Mouse (Mus musculus) cerebellum, postnatal 10 days (tissue): ENCODE results near the gene Gm10309.
A peak's percentile ranks its signal among the peaks of the same experiment; 100 is the strongest.

ENCODE experiments used
- DNase-seq, 2 experiments: peaks; one replicate each; pipeline ENCODE4 v3.0.0; 2021; ENCODE audit warnings: mixed read lengths in 2 of 2

The Gm10309 gene

DNA sequence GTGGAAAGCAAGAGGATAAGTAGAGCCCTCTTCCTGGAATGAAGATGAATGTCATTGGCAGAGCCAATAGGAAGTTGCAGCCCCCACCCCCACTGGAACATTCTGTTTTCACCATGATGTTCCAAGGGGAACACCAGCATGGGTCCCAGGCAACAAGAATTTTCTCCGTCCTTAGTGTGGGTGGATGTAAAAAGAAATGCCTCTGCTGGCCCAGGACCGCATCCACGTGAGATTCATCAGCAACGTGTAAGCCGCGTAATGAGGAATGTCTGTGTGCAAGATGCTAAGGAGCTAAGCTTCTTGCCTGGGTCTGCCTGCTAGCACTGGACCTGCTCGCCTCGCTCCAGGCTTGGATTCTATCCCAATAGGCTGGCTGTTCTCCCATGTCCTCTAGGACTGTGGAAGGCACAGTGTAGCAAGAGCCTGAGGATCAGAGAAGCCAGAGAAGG, at the start of gene Gm10309:
Gm10309 (minus strand) TSS at position 50 of the 449 bp plus-strand sequence.
- DNase-seq: peak; percentile 92 to 93

DNA sequence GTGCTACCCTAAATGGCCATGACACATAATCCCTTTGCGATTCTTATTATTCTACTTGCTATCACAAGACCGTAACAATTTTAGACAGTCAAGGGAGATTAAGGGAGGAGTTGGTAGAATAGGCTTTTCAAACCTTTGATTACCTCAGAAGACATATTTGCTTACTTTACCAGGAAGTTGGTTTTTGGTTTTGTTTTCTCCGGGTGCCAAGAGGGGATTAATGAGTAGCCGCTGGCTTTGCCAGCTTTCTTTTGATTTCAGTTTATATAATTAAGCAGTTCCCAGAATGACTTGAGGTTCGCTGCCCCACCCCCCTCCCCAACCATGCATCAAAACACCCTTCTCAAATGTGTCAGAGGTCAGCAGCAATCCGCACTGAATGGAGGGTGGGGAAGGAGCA, 47.0 kb upstream of the Gm10309 start:
- no peak for DNase-seq

DNA sequence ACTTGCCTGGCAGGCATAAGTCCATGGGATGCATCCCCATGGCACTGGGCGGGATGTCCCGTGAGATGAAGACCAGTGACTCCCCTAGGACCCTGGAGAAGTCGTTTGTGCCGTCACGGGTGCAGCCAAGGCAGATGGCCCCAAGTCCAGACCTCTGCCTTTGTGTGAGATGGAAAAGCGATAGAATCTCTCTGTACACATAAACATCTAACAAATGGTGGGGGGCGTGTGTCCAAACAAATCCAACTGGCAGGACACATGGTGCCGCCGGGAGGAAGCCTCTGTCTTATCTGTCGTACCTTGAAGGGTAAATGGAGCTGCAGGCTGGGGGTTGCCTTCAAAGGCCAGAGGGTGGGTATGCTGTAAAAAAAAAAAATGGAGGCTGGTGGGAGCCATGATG, 46.5 kb upstream of the Gm10309 start:
- DNase-seq: no peak

DNA sequence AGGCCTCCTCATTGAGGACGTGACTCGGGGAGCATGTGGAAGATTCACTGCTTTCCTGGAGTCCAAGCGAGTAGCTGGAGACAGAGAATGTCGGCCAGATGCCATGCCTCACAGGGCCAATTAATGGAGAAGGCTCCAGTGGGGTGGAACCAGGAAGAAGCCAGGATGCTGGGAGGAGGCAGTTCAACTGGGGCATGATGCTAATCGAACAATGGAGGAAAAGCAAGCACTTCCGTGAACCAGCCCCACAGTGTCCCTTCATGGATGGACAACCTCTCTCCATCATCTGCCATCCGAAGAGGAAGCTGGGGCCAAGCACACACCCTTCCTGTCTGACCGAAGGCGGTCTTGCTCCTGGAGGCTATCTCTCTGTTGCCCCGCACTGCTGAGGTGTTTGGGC, 44.1 kb upstream of the Gm10309 start:
- DNase-seq: peak in 1 of 2 experiments; percentile 36

DNA sequence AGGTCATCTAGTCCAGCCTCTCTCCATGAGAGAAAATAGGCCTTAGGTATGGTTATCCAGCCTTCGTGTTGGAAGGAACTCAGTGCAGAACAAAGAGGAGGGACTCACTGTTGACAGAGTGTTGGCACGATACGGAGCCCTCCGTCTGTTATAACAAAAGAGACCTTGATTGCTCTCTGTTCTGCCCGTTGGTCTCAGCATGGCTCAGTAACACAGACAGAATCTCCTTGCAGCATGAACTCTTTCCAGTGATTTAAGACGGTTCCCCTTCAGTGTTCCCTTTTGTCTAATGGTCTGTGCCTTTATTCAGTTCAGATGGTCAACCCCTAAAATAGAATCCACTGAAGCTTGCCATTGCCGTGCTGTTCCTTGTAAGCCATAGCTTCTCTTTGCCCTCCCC, 41.5 kb upstream of the Gm10309 start:
- DNase-seq: peak; percentile 50 to 65

DNA sequence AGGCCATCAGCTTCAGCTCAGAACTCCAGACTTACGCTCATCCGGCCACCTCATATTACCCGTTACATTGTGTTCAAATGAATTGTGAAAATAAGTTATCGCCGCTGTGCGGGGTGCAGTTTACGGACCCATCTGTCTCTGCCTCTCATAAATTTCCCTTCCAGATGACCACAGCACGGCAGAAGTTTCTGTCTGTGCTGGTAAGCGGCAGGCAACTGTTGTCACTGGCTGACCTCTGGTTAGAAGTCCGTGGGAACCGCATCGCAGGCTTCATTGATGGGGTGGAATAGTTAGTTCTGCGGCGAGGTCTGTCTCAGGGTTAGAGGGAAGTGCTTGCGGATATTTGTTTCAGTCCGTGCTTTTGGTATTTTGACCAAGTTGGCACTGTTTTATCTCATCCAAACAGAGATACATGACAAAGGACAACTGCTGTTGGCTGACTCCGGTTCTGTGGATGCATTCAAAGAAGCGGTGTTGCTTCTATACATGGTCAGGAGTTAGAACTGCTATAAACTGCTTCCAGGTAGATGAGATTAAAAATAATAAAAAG, 34.9 kb upstream of the Gm10309 start:
- DNase-seq: no peak

DNA sequence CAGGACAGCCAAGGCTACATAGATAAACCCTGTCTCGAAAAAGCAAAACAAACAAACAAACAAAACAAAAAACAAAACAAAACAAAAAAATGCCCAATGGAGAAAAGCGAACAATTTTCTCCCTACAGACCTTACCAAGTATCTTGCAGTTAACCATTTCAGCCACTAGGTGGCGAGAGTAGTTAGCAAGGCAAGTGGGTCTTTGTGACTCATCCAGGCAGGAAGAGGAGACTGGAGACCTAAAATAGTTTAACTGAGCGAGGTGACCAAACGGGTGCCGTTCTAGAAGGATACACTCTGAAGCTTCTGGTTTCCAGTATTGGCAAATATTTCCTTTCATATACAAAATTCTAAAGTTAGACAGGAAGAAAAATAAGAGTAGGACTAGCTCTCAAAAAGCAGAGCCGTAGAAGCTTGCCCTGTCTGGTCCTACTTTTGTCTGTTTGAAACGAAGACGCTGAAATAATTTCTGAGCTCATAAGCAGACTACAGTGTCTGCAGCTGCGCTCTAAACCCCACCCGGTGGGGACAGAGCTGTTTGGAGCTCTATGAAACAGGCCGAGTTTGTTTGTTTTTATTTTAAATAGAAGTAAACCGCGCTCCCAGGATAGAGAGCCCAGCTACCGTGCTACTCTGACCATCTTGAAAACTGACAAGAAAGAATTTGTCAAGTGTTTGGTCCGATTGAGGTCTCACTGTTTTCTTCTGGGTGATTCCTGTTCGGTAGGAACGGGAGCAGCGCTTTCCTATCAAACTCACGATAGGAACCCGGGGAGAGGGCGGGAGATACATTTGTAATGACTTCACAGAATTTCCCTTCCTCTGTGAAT, 31.0 kb upstream of the Gm10309 start:
- DNase-seq: peak; percentile 88 to 92

DNA sequence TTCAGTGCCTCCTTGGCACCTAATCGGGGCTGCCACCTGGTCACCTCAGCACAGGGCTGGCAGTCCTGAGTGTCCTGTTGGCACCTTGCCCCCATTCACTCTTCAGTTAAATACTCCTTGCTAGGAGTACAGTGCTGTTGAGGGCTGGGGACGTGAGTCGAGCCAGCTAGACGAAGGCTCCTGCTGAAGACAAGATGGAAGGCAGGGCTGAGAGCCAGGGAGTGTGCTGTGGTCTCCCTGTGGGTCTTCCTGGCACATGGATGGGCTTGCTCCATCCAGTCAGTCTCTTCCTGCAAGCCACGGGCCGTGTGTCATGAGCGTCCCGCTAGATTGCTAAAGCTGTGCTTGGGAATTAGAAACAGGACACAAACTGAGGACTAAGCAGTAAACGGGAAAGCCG, 30.1 kb upstream of the Gm10309 start:
- peak; percentile 89 to 93 for DNase-seq

DNA sequence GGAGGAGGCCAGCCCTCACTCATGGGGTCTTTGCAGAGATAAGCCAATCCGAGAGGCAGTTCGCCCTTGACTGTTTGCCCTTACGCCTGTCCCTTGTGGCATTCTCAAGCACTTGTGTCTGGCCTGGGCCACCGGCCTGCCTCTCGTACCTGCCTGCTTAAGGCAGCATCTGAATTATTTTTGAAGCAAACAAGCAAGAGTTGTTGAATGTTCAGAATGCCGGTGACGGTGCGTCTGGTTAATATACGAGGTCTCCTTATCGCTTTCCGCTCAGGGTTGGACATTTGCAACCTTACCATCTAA, 28.5 kb upstream of the Gm10309 start:
- DNase-seq: no peak

DNA sequence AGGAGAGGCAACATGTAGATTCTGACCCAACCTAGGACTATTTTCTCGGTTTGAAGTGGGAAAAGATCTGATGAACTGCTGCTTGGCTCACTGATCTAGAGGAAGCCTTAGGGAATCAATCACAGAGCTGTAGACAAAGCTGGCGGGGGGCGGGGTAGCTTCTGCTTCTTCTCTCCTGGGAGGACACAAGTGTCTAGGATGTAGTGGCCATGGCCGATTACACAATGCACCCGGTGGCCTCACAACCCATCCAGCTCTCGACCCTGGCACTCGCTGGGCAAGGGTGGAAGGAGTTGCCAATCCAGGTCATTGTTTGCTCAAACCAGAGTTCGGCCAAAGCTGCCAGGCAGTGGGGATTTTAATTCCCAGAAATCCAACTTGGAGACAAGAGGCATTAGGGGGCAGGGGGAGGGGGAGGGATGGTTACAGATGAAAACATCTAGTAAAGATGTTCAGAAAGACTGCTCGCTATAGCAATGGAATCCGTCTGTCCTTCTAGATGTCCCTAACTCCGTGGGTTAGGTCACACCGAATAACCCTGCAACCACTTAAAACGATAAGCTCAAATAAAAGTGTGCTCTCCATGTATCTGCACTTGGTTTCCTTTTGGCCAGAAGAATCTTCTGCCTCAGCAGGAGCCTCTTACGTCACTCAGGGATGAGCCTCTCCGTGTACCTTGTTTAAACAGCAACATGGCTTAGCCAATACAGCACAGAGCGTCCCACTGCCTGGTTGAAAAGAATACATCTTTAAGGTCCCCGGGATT, 27.9 kb upstream of the Gm10309 start:
- peak in 1 of 2 experiments; percentile 29 for DNase-seq

DNA sequence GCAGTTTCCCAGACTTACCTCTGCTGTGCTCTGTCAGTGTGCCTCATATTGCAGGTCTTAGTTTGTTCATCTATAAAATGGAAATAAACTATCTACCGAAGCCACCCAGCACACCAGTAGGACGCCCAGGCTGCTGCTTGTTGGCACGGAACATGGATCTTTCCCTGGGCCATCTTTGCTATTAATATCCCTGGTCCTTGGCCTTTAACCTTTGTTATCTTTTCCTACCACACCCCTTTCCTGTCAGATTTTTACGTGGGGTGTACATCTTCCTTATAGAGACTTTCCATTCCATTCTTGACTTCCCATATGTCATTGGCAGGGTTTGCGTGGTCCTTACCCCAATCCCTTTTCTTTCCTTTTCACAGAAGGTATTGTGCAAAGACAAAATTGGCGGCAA, 26.2 kb upstream of the Gm10309 start:
- DNase-seq: no peak

DNA sequence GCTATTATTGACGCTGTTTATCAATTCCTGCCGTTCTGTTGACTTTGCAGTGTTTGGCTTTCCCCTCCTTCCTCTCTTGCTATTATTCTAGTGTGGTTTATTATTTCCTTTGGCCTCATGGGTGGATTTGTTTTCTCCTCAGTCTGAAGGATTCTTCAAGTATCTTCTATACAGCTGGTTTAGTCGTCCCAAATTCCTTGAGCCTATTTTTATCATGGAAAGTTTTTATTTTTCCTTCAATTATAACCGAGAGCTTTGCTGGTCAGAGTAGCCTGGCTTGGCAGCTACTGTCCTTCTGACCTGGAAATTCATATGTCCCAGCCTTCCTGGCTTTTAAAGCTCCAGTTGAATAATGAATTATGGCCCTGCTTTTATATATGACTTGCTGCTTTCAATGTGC, 24.4 kb upstream of the Gm10309 start:
- DNase-seq: no peak

DNA sequence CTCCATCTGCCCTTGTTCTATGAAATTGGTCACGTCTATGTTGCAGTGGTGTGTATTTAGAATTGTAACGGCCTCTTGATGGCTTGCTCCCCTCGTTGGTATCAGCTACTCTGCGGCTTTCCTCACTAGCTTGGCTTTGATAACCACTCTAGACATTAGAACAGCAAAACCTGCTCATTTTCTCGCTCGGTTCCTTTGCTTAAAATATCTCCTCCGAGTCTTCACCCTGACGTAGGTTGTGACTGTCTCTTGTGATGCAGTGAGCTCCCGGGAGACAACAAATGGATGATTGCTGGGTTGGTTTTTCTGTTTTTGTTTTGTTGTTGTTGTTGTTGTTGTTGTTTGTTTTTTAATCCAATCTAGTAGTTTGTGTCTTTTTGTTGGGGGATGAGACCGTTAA, 24.0 kb upstream of the Gm10309 start:
- DNase-seq: no peak

DNA sequence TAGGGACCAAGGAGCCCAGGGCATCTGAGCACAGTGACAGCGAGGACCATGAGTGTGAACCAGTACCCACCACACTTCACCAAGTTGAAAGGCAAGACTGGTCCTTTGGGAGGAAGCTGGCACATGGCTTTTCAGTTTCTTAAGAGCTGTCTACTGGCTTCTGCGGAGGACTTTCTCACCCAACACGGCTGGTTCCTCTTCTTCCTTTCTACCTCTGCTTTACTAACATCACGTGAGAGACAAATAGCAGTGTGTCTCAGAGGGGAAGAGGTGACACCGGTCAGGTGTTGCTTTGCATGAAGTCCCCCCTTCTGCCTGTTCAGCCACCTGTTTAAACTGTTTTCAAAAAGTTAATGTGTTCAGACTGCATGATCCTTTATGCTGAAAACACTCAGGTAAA, 22.3 kb upstream of the Gm10309 start:
- no peak for DNase-seq

DNA sequence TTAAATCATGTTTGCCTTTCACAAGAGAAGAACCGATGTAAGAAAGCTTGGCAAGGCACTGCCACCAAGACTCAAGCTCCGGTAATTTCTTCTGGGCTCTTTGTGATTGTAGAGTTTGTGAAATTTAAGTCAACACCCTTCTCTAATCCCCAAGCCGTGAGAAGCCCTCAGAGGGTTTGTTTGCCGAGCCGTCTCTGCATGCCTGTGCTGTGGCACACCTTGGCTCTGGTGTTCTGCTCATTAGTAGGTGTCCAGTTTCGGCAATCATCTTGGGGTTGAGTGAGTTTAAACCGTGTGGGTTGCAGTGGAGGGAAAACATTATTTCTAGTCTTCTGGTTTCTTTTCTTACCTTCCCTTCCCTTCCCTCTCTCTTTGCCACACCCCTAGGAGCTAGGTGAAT, 21.0 kb upstream of the Gm10309 start:
- DNase-seq: no peak

DNA sequence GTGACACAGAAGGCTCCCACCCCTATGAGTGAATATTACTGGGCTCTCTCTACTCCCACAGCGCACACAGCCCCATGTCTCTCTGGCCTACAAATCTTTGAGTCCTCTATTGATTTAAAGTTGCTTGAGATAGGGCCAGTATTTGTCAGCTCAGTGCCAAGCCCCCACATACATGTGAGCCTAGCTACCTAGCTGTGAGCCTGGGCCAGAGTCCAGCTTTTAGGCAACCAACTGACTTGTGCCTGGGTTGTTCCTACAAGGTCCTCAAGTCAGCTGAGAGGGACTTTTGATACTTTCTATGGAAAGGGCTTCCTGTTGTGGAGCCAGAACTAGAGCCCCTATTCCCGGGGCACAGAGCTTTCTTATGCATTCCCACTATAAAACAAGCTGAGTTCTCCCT, 20.0 kb upstream of the Gm10309 start:
- DNase-seq: peak in 1 of 2 experiments; percentile 40

DNA sequence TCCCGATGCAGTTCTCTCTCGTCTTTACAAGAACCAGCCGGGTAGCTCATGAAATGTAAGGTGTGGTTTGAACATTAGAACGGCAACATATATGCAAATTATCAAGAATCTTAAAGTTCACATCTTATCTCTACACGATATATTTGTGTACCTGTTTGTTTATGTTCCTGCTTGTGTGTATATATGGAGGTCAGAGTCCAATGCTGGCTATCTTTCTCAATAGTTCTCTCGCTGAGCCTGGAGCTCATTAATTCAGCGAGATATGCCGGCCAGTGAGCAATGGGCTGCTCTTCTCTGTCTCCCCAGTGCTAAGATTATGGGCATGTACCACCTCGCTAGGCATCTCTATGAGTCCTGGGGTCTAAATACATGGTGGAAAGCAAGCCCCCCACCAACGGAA, 18.8 kb upstream of the Gm10309 start:
- DNase-seq: no peak

DNA sequence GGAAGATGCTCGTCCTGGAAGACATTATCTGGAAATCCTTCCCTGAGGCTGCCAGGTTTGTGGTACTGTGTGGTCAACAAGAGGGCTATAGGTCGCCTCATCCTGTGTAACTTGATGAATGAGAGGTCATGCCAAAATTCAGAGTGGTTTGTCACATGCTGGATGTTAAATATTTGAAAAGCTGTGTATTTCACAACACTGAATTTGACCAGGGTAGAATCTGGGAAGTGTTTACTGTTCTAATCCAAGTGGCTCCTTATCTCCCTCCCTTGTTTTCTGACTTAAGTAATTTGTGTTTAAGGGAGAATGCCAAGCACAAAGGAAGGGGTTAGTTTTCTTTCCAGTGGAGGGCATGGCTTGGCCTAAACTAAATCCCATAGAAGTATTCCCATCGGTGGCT, 18.3 kb upstream of the Gm10309 start:
- DNase-seq: no peak

DNA sequence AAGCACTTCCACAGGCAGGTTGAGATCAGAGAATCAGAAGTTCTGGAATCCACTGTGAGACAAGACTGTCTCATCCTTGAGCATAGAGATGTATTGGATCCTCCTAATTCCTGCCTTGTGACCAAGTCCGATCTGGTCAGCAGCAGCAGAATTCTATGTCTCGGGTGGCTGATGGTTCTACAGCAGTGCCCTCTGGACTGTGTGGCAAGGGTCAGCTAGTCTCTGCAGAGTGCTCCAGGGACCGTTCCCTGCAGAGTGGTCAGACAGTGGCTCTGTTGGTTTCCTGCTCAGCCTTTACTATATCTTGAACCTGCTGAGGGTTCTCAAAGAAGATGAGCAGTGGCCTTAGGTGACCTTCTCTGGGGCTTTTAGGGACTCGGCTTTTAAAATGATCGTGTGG, 17.6 kb upstream of the Gm10309 start:
- no peak for DNase-seq

DNA sequence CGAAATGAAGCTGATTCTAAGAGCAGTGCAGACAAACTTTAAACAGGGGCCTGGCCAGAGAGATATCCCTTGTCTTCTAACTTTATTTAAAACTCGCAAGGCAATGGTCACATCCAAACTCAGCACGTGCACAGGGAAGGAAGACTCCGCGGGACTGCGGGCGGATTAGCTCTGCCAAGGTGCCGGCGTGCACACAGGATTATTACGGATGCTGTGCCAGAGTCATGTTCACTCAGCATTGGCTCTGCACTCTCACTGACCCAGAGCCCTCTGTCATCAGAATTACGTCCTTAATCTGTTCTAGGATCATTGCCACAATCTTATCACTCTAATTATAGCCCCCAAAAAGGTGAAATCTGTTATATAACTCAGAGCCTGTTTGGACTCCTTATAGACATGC, 16.2 kb upstream of the Gm10309 start:
- peak; percentile 59 to 74 for DNase-seq

DNA sequence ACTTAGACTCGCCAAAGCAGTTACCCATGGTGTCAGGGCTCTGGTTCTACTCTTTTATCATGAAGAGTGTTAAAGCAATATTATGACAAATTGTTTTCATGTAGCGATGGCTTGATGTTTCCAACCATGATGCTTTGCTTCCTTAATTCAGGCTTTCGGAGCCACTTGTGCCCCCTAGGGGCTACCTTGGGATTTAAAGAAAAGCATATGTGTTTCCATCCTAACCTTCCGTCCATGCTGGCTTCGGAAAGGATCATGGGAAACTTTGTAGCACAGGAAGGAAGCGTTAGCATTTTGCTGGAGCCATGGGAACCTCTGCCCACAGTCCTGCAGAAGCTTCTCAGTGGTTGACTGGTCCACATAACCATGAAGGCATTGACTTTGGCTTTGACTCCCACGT, 13.6 kb upstream of the Gm10309 start:
- no peak for DNase-seq

DNA sequence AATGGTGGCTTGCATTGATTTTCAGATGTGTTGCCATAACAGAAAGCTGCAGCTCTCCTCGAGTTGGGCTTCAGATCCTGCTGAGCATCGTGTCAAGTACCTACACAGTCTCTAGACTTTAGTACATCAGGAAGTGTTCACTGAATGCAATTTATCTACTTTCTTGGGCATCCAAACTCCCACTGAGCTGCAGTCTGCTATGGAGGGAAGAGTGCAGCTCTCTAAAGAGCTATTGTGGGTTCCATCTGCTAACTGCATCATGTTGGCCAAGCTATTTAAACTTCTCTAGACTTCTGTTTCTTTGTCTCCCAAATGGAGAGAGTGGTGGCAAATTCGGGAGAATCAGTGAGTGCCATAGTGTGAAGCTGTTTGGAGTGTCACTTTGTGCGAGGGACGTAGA, 11.6 kb upstream of the Gm10309 start:
- no peak for DNase-seq

DNA sequence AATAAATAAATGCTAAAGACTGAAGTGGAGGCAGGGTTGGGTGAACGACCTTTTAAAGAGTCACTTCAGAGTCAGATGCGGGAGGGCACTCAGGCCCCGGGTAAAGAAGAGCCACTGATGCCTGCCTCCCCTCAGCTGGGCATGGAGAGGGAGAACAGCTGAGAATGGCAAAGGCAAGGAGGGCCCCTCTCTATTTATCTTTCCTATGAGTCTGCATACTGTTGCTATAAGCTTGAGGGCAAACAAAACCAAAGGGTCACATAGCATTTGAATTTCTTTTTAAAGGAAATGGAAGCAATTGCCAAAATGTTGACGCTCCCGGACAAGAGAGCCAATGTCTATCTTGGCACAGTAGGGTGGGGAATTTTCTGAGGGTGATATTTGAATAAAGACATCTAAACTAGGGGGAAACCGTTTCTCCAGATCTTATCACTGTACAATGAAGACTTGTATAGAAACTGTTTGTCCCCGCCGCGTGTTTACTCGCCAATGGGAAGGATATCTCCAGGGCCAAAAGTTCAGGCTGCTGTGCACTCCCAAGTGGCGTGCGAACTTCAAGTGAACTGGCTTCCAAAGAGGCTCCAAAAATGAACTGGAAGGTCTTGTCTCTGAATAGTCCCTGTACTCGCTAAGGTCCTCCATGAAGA, 10.1 kb upstream of the Gm10309 start:
- DNase-seq: no peak

DNA sequence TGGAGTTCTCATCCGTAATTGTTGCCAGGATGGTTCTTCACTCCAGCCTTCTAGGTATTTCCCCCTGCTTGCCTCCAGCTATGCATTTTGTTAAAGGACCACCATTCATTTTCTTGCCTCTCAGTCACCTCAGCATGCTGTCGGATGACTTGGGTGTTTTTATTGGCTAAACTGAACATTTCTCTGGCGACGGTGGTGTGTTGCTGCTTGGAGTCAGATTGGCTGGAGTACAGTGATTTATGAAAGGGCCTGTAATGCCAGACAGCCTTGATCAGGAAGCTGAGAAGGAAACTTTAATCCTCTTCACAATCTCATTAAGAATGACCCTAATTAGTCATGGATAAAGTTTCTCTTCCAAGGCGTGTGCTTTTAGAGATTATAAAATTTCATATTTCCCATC, 4.8 kb upstream of the Gm10309 start:
- DNase-seq: no peak
